Mouse (Mus musculus): ENCODE measurements around the gene Arcn1. TPM values are rescaled to one million over a fixed set of nuclear protein-coding genes. Genes with fewer than 3 reads are reported as not detected.

Arcn1 gene
- polyA plus RNA-seq, 2 experiments = 33.5 to 84.1 TPM

GRCm38 (mm10) chr9:44693071-44693470 is 74.6 kb downstream of the Arcn1 start:
- Histone ChIP-seq H3K27ac (no peak overlapping the region), H3K9me3 (ENCODE audit: control insufficient read depth, low read length) (no peaks in the 10 kb centered on the region), H3K27me3 (ENCODE audit: control insufficient read depth, insufficient read depth, low read length) (no peaks in the 10 kb centered on the region), H3K4me3 (ENCODE audit: insufficient read depth in 1 of 2, low read depth in 2 of 2, low read length in 2 of 2) (no peak overlapping the region), H3K4me2 (ENCODE audit: low read depth) (no peak overlapping the region), H3K4me1 (replicated peaks; ENCODE audit: control insufficient read depth in 2 of 2, insufficient read depth in 2 of 2, low read length in 1 of 2) (peaks cover 0 to 7% of the 10 kb centered on the region in 2 experiments; a peak in 2 of 4 replicates), H3K36me3 (replicated peaks; ENCODE audit: control insufficient read depth, insufficient read depth, low read depth) (no peaks in the 10 kb centered on the region), H3K9ac (replicated peaks) (no peak overlapping the region)
- TF ChIP-seq CTCF (IDR thresholded peaks at IDR 0.05; ENCODE audit: low read depth) = no peak
- TF ChIP-seq EP300 (IDR thresholded peaks at IDR 0.05; ENCODE audit: low read depth) = no peak
- ATAC-seq (ENCODE audit: insufficient read depth) = no peak
- DNase-seq (ENCODE audit: low read depth in 3 of 3, low spot score in 3 of 3) = no peak
- WGBS (ENCODE audit: insufficient replicate concordance) = 71% methylated on average over 11 of the region's 11 CpGs

- TF ChIP-seq CTCF (IDR thresholded peaks at IDR 0.05; ENCODE audit: low read depth) (no peak), EP300 (IDR thresholded peaks at IDR 0.05; ENCODE audit: low read depth) (no peak)
- ATAC-seq (ENCODE audit: insufficient read depth) (peak; percentile 48; the same call in 1 of the 2 replicates), DNase-seq (ENCODE audit: low read depth in 3 of 3, low spot score in 3 of 3) (peak in 2 of 3 experiments; percentile 11 to 30)
- no peaks in the 10 kb centered on the region for H3K36me3 ChIP-seq (replicated peaks; ENCODE audit: control insufficient read depth, insufficient read depth, low read depth)
- H3K27me3 ChIP-seq (ENCODE audit: control insufficient read depth, insufficient read depth, low read length) = no peaks in the 10 kb centered on the region
- H3K4me2 ChIP-seq (ENCODE audit: low read depth) = no peak overlapping the region
- H3K4me3 ChIP-seq (ENCODE audit: insufficient read depth in 1 of 2, low read depth in 2 of 2, low read length in 2 of 2) = no peak overlapping the region
- H3K27ac ChIP-seq = no peak overlapping the region
- H3K4me1 ChIP-seq (replicated peaks; ENCODE audit: control insufficient read depth in 2 of 2, insufficient read depth in 2 of 2, low read length in 1 of 2) = peaks cover 0 to 7% of the 10 kb centered on the region in 2 experiments; a peak in 2 of 4 replicates
- H3K9ac ChIP-seq (replicated peaks) = no peak overlapping the region
- 53% methylated on average over 21 of the region's 21 CpGs for WGBS (ENCODE audit: insufficient replicate concordance)
- no peaks in the 10 kb centered on the region for H3K9me3 ChIP-seq (ENCODE audit: control insufficient read depth, low read length)
Measured at GRCm38 (mm10) chr9:44691671-44692520, 75.7 kb downstream of the Arcn1 start.

Other genes with a start within 250 kb of the Arcn1 start
- gene Cxcr5, start 206.0 kb downstream of the Arcn1 start, polyA plus RNA-seq (2012; rRNA removed) = 0.03 TPM in 2 replicates
- gene Cxcr5, start 206.0 kb downstream of the Arcn1 start, polyA plus RNA-seq (2014; fragmentation: Nextera tagmentation; extraction: Ambion mirVana) = not detected in 2 replicates
- gene Ddx6, start 163.0 kb downstream of the Arcn1 start, polyA plus RNA-seq (2012; rRNA removed) = 6.4 and 9.4 TPM in 2 replicates
- gene Ddx6, start 163.0 kb downstream of the Arcn1 start, polyA plus RNA-seq (2014; fragmentation: Nextera tagmentation; extraction: Ambion mirVana) = 4.4 and 4.9 TPM in 2 replicates
- not detected in 2 replicates for gene Treh, start 94.6 kb downstream of the Arcn1 start, polyA plus RNA-seq (2012; rRNA removed)
- not detected in 2 replicates for gene Treh, start 94.6 kb downstream of the Arcn1 start, polyA plus RNA-seq (2014; fragmentation: Nextera tagmentation; extraction: Ambion mirVana)
- gene Phldb1, start 32.6 kb downstream of the Arcn1 start, polyA plus RNA-seq (2012; rRNA removed) = 2.6 and 2.7 TPM in 2 replicates
- gene Phldb1, start 32.6 kb downstream of the Arcn1 start, polyA plus RNA-seq (2014; fragmentation: Nextera tagmentation; extraction: Ambion mirVana) = 1.6 and 2.3 TPM in 2 replicates
- gene Ift46, start 63 bp upstream of the Arcn1 start, polyA plus RNA-seq (2012; rRNA removed) = 8.8 and 11.3 TPM in 2 replicates
- gene Ift46, start 63 bp upstream of the Arcn1 start, polyA plus RNA-seq (2014; fragmentation: Nextera tagmentation; extraction: Ambion mirVana) = 16.0 and 17.3 TPM in 2 replicates
- gene Tmem25, start 31.5 kb upstream of the Arcn1 start, polyA plus RNA-seq (2012; rRNA removed) = 3.6 and 4.9 TPM in 2 replicates
- 1.3 and 1.9 TPM in 2 replicates for gene Tmem25, start 31.5 kb upstream of the Arcn1 start, polyA plus RNA-seq (2014; fragmentation: Nextera tagmentation; extraction: Ambion mirVana)
- 40.4 and 43.5 TPM in 2 replicates for gene Ttc36, start 35.2 kb upstream of the Arcn1 start, polyA plus RNA-seq (2012; rRNA removed)
- 72.0 and 77.4 TPM in 2 replicates for gene Ttc36, start 35.2 kb upstream of the Arcn1 start, polyA plus RNA-seq (2014; fragmentation: Nextera tagmentation; extraction: Ambion mirVana)
- gene Kmt2a, start 113.5 kb upstream of the Arcn1 start, polyA plus RNA-seq (2012; rRNA removed) = 2.3 and 3.0 TPM in 2 replicates
- 2.3 TPM in 2 replicates for gene Kmt2a, start 113.5 kb upstream of the Arcn1 start, polyA plus RNA-seq (2014; fragmentation: Nextera tagmentation; extraction: Ambion mirVana)
- 261 and 418 TPM in 2 replicates for gene Atp5l, start 152.9 kb upstream of the Arcn1 start, polyA plus RNA-seq (2012; rRNA removed)
- 577 and 630 TPM in 2 replicates for gene Atp5l, start 152.9 kb upstream of the Arcn1 start, polyA plus RNA-seq (2014; fragmentation: Nextera tagmentation; extraction: Ambion mirVana)
- 6.1 and 7.6 TPM in 2 replicates for gene Ube4a, start 197.8 kb upstream of the Arcn1 start, polyA plus RNA-seq (2012; rRNA removed)
- 11.6 and 13.1 TPM in 2 replicates for gene Ube4a, start 197.8 kb upstream of the Arcn1 start, polyA plus RNA-seq (2014; fragmentation: Nextera tagmentation; extraction: Ambion mirVana)
- 0.09 and 0.26 TPM in 2 replicates for gene Cd3g, start 212.6 kb upstream of the Arcn1 start, polyA plus RNA-seq (2012; rRNA removed)
- 0.25 and 0.51 TPM in 2 replicates for gene Cd3g, start 212.6 kb upstream of the Arcn1 start, polyA plus RNA-seq (2014; fragmentation: Nextera tagmentation; extraction: Ambion mirVana)
- 0.02 TPM in 1 of 2 replicates, not detected in the other for gene Cd3d, start 213.9 kb upstream of the Arcn1 start, polyA plus RNA-seq (2012; rRNA removed)
- 0.32 TPM in 1 of 2 replicates, not detected in the other for gene Cd3d, start 213.9 kb upstream of the Arcn1 start, polyA plus RNA-seq (2014; fragmentation: Nextera tagmentation; extraction: Ambion mirVana)
- gene Cd3e, start 241.8 kb upstream of the Arcn1 start, polyA plus RNA-seq (2012; rRNA removed) = not detected in 2 replicates
- not detected in 2 replicates for gene Cd3e, start 241.8 kb upstream of the Arcn1 start, polyA plus RNA-seq (2014; fragmentation: Nextera tagmentation; extraction: Ambion mirVana)

Measured in liver, embryonic 14.5 days (tissue).